In the genomic region with DNA sequence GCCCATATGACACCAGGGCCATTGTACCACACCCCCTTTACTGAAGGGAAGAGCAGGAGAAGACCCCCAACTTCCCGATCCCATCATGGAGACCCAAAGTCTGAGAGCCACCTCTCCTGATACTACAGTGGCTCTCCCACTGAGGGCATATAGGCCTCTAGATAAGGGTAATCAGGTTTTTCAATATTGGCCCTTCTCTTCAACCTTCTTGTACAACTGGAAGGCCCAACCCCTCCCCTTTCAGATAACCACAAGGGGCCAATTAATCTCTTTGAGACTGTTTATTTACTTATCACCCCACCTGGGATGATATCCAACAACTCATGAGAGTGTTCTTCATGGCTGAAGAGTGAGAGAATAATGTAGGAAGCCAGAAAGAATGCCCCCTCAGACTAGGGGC, we compare ENCODE assay signal across 28 mouse cellular contexts. TPM values are rescaled to one million over a fixed set of nuclear protein-coding genes. Genes with fewer than 3 reads are reported as not detected.
DNase-seq lines count a peak whose midpoint lies in the region; ATAC-seq and TF ChIP-seq lines count a peak whose summit lies in the region.
"Had no signal": no experiment of that assay in that cellular context is flagged by ENCODE, and none has a peak within 500 bp of the region (broad histone marks: within the 10 kb centered on the region; RNA-seq: fewer than 3 reads in every experiment).

No protein-coding gene starts in this region.

- 75% methylated on average over 1 of the region's 1 CpGs for WGBS in liver, embryonic 13.5 days (ENCODE audit: insufficient replicate concordance)
- WGBS in hindbrain, embryonic 12.5 days, result 95% methylated on average over 1 of the region's 1 CpGs

- H3K4me1 ChIP-seq in MEL (ENCODE audit: control insufficient read depth in 1 of 2, insufficient read depth in 2 of 2, low read length in 2 of 2), result peaks cover 0 to 2% of the 10 kb centered on the region in 2 experiments; a peak in 1 of 4 replicates
- peaks cover 41% of the 10 kb centered on the region for H3K4me1 ChIP-seq in liver, embryonic 13.5 days (replicated peaks)
- H3K4me1 ChIP-seq in hindbrain, embryonic 12.5 days, result no peaks in the 10 kb centered on the region
- H3K4me1 ChIP-seq: embryonic facial prominence, embryonic 13.5 days; forebrain, embryonic 12.5 days; kidney, embryonic 15.5 days had no signal

- peak; percentile 16 for DNase-seq in MEL (ENCODE audit: low read depth, low spot score)
- peak; percentile 44 for DNase-seq in c-Kit-positive CD71-positive TER-119-positive erythroid progenitor cells, embryonic 14.5 days (ENCODE audit: low spot score)
- no peak for DNase-seq in liver, embryonic 13.5 days
- DNase-seq in left cerebral cortex, adult 11 months (ENCODE audit: low spot score), result no peak
- no peak for DNase-seq in cerebellum, postnatal 10 days
- DNase-seq in heart, adult 8-10 months (ENCODE audit: low spot score), result no peak
- DNase-seq: adrenal gland, adult 2 months; cerebellum, adult 11 months; cerebellum, adult 9-10 months; gastrocnemius, postnatal 10 days; heart, postnatal 14 days; kidney, adult 11 months; kidney, postnatal 25 days; lung, postnatal 36 days; midbrain, embryonic 14.5 days; retina, postnatal 1 day; right cerebral cortex, postnatal 14 days; thymus, adult 18-20 months; thymus, postnatal 25 days had no signal

- H3K4me3 ChIP-seq in MEL (ENCODE audit: control insufficient read depth in 1 of 2, insufficient read depth in 1 of 2, low read depth in 2 of 2, low read length in 2 of 2), result no peak overlapping the region
- H3K4me3 ChIP-seq in liver, embryonic 13.5 days (replicated peaks), result no peak overlapping the region
- no peak overlapping the region for H3K4me3 ChIP-seq in hindbrain, embryonic 12.5 days
- H3K4me3 ChIP-seq: embryonic facial prominence, embryonic 13.5 days; erythroblast, embryonic 14.5 days; forebrain, embryonic 12.5 days; kidney, embryonic 15.5 days; megakaryocyte, embryonic 14.5 days had no signal

- TF ChIP-seq EP300 in MEL (IDR thresholded peaks at IDR 0.05; ENCODE audit: low read depth in 1 of 2, low read length in 2 of 2), result peak in 1 of 2 experiments; percentile 44; a peak in 2 of 4 replicates

- no peaks in the 10 kb centered on the region for H3K27me3 ChIP-seq in MEL (ENCODE audit: control insufficient read depth in 1 of 2, insufficient read depth in 2 of 2, low read length in 2 of 2)
- no peaks in the 10 kb centered on the region for H3K27me3 ChIP-seq in liver, embryonic 13.5 days
- H3K27me3 ChIP-seq in hindbrain, embryonic 12.5 days, result no peaks in the 10 kb centered on the region
- H3K27me3 ChIP-seq: embryonic facial prominence, embryonic 13.5 days; forebrain, embryonic 12.5 days; kidney, embryonic 15.5 days; megakaryocyte, embryonic 14.5 days had no signal

- H3K9ac ChIP-seq in MEL (ENCODE audit: control insufficient read depth, low read depth, low read length, poor library complexity, severe bottlenecking), result no peak overlapping the region
- no peak overlapping the region for H3K9ac ChIP-seq in liver, embryonic 13.5 days
- no peak overlapping the region for H3K9ac ChIP-seq in hindbrain, embryonic 12.5 days
- H3K9ac ChIP-seq: embryonic facial prominence, embryonic 13.5 days; forebrain, embryonic 12.5 days; kidney, embryonic 15.5 days had no signal

- peak; percentile 87 for ATAC-seq in liver, embryonic 13.5 days (ENCODE audit: low read depth)
- ATAC-seq in megakaryocyte progenitor cell, adult 5-6 weeks (replicated peaks; ENCODE audit: poor library complexity), result peak; percentile 66
- ATAC-seq in hindbrain, embryonic 12.5 days (ENCODE audit: low FRiP score), result no peak
- ATAC-seq: activated CD4-positive, CD25-positive, alpha-beta regulatory T cell, adult 4 months; hindbrain, postnatal 0 days had no signal

- H3K27ac ChIP-seq in MEL (ENCODE audit: control insufficient read depth, low read depth, low read length), result no peak overlapping the region
- peak overlapping the region; percentile 58 for H3K27ac ChIP-seq in liver, embryonic 13.5 days
- no peak overlapping the region for H3K27ac ChIP-seq in hindbrain, embryonic 12.5 days
- H3K27ac ChIP-seq: embryonic facial prominence, embryonic 13.5 days; forebrain, embryonic 12.5 days; hindbrain, postnatal 0 days; kidney, embryonic 15.5 days had no signal

- H3K79me2 ChIP-seq in MEL (ENCODE audit: control insufficient read depth, insufficient read depth, low read length, poor library complexity), result no peaks in the 10 kb centered on the region

- TF ChIP-seq RAD21 in MEL (IDR thresholded peaks at IDR 0.05; ENCODE audit: low read depth, low read length), result no peak

- H3K9me3 ChIP-seq in MEL (replicated peaks; ENCODE audit: insufficient read depth, low read length), result no peaks in the 10 kb centered on the region
- H3K9me3 ChIP-seq in liver, embryonic 13.5 days (replicated peaks), result no peaks in the 10 kb centered on the region
- no peaks in the 10 kb centered on the region for H3K9me3 ChIP-seq in hindbrain, embryonic 12.5 days (replicated peaks)
- H3K9me3 ChIP-seq: embryonic facial prominence, embryonic 13.5 days; forebrain, embryonic 12.5 days; kidney, embryonic 15.5 days had no signal

- TF ChIP-seq CTCF in MEL (IDR thresholded peaks at IDR 0.05 in 2 of 3, conservative IDR thresholded peaks at IDR 0.05 in 1 of 3; ENCODE audit: control insufficient read depth in 1 of 3, insufficient read depth in 1 of 3, low read depth in 2 of 3, low read length in 3 of 3, poor library complexity in 1 of 3, severe bottlenecking in 1 of 3), result no peak

- peaks cover 0 to 5% of the 10 kb centered on the region in 2 experiments; a peak in 1 of 4 replicates for H3K36me3 ChIP-seq in MEL (ENCODE audit: control insufficient read depth in 1 of 2, insufficient read depth in 2 of 2, low read length in 2 of 2)
- H3K36me3 ChIP-seq in liver, embryonic 13.5 days, result no peaks in the 10 kb centered on the region
- no peaks in the 10 kb centered on the region for H3K36me3 ChIP-seq in hindbrain, embryonic 12.5 days
- H3K36me3 ChIP-seq: embryonic facial prominence, embryonic 13.5 days; forebrain, embryonic 12.5 days; kidney, embryonic 15.5 days had no signal

- H3K4me2 ChIP-seq in liver, embryonic 13.5 days, result peak overlapping the region; percentile 33
- H3K4me2 ChIP-seq in hindbrain, embryonic 12.5 days (replicated peaks), result no peak overlapping the region
- H3K4me2 ChIP-seq: embryonic facial prominence, embryonic 13.5 days; forebrain, embryonic 12.5 days; kidney, embryonic 15.5 days had no signal

- TF ChIP-seq POLR2A in MEL (IDR thresholded peaks at IDR 0.05; ENCODE audit: control insufficient read depth in 1 of 2, insufficient read depth in 1 of 2, low read depth in 1 of 2, low read length in 2 of 2, poor library complexity in 1 of 2), result no peak

TF ChIP-seq in MEL, 35 proteins besides CTCF, POLR2A, EP300 and RAD21:
- TF ChIP-seq MEF2A (IDR thresholded peaks at IDR 0.05; ENCODE audit: extremely low read depth, insufficient replicate concordance, low read depth, low read length, poor library complexity, severe bottlenecking) (no peak), ETS1 (IDR thresholded peaks at IDR 0.05; ENCODE audit: low read depth, low read length) (no peak), USF2 (IDR thresholded peaks at IDR 0.05; ENCODE audit: borderline replicate concordance in 1 of 2, insufficient read depth in 1 of 2, low read depth in 1 of 2, low read length in 2 of 2) (no peak), SMC3 (IDR thresholded peaks at IDR 0.05; ENCODE audit: low read depth, low read length) (no peak), RCOR1 (IDR thresholded peaks at IDR 0.05; ENCODE audit: low read depth, low read length) (no peak), USF1 (IDR thresholded peaks at IDR 0.05; ENCODE audit: low read depth, low read length) (no peak), GATA1 (IDR thresholded peaks at IDR 0.05; ENCODE audit: low read depth, low read length) (peak; percentile 10; the same call in 1 of the 2 replicates), E2F4 (IDR thresholded peaks at IDR 0.05; ENCODE audit: borderline replicate concordance, low read depth, low read length) (no peak), TBP (IDR thresholded peaks at IDR 0.05; ENCODE audit: low read depth, low read length) (no peak), HCFC1 (IDR thresholded peaks at IDR 0.05; ENCODE audit: low read depth, low read length) (no peak), ZNF384 (IDR thresholded peaks at IDR 0.05; ENCODE audit: low read depth, low read length) (no peak), CHD2 (IDR thresholded peaks at IDR 0.05; ENCODE audit: low read length) (no peak), TCF12 (IDR thresholded peaks at IDR 0.05; ENCODE audit: low read depth, low read length) (peak; percentile 27; the same call in 1 of the 2 replicates), KAT2A (conservative IDR thresholded peaks at IDR 0.05; ENCODE audit: low read depth, low read length) (no peak), UBTF (IDR thresholded peaks at IDR 0.05; ENCODE audit: borderline replicate concordance, insufficient read depth, low read depth, low read length) (no peak), ZMIZ1 (IDR thresholded peaks at IDR 0.05; ENCODE audit: low read depth, low read length) (no peak)

RNA-seq across cellular contexts. Expression of a gene that starts 3.3 kb away (rescaled TPM):
- 6.8 and 7.7 TPM in 2 replicates for total RNA-seq in MEL (2012; rRNA removed)
- 1 to 10 TPM in 1 of 2 experiments, not detected in 1; 6.4 TPM for polyA plus RNA-seq in MEL (2012; ENCODE audit: insufficient read depth in 1 of 2, insufficient read length in 2 of 2, low read depth in 1 of 2, low replicate concordance in 2 of 2, missing spikeins in 1 of 2)
- polyA plus RNA-seq in liver, embryonic 13.5 days (2015; fragmentation: Nextera tagmentation; extraction: Ambion mirVana), result 15.9 and 17.0 TPM in 2 replicates
- 13.7 and 16.6 TPM in 2 replicates for total RNA-seq in megakaryocyte progenitor cell, adult 5-6 weeks (2015)
- total RNA-seq in megakaryocyte progenitor cell, adult 5-6 weeks (2017), result 5.7 and 9.8 TPM in 2 replicates
- polyA plus RNA-seq in hindbrain, embryonic 12.5 days (2016; fragmentation: Nextera tagmentation; extraction: Ambion mirVana), result 22.6 and 23.1 TPM in 2 replicates
- total RNA-seq in heart, adult 8-10 months (2022), result 100 to 1,000 TPM in 1 of 4 experiments, 10 to 100 TPM in 3; 87.7 to 103 (median 95.8) TPM

RNA-seq across cellular contexts. Expression of a gene that starts 32.2 kb away (rescaled TPM):
- total RNA-seq in MEL (2012; rRNA removed), result 22.6 and 23.4 TPM in 2 replicates
- 10 to 100 TPM in 1 of 2 experiments, not detected in 1; 15.8 TPM for polyA plus RNA-seq in MEL (2012; ENCODE audit: insufficient read depth in 1 of 2, insufficient read length in 2 of 2, low read depth in 1 of 2, low replicate concordance in 2 of 2, missing spikeins in 1 of 2)
- polyA plus RNA-seq in liver, embryonic 13.5 days (2015; fragmentation: Nextera tagmentation; extraction: Ambion mirVana), result 21.8 and 25.1 TPM in 2 replicates
- total RNA-seq in megakaryocyte progenitor cell, adult 5-6 weeks (2015), result 27.5 and 28.3 TPM in 2 replicates
- total RNA-seq in megakaryocyte progenitor cell, adult 5-6 weeks (2017), result 23.3 and 29.7 TPM in 2 replicates
- polyA plus RNA-seq in hindbrain, embryonic 12.5 days (2016; fragmentation: Nextera tagmentation; extraction: Ambion mirVana), result 26.4 and 29.3 TPM in 2 replicates
- total RNA-seq in heart, adult 8-10 months (2022), result 1 to 10 TPM; 4.9 to 8.2 (median 5.4) TPM

Comparison
In these comparisons a context has a peak if more than half of its experiments do, and no peak if none do; other contexts are left out.
1. DNase-seq: peak in MEL (single experiment) and c-Kit-positive CD71-positive TER-119-positive erythroid progenitor cells, embryonic 14.5 days (single experiment); none in liver, embryonic 13.5 days (single experiment), left cerebral cortex, adult 11 months (single experiment), cerebellum, postnatal 10 days (0 of 2) and heart, adult 8-10 months (single experiment).
2. RNA of a gene that starts 3.3 kb away (total RNA-seq): 87.7 to 103 TPM in heart, adult 8-10 months; 5.7 to 16.6 TPM in megakaryocyte progenitor cell, adult 5-6 weeks and 6.8 to 7.7 TPM in MEL; every median in the first group is over 4 times any median in the second.